Mouse (Mus musculus) gastrocnemius, postnatal 4 days (tissue): Measurements from ENCODE around the gene Gnaq. TPM values are rescaled to one million over a fixed set of nuclear protein-coding genes. Genes with fewer than 3 reads are reported as not detected.

ENCODE experiments used
- DNase-seq, 2 experiments: peaks; one replicate each; pipeline ENCODE4 v3.0.0; 2021 to 2022; ENCODE audit warnings: low spot score in 2 of 2, mixed read lengths in 2 of 2
- total RNA-seq, 2 experiments: library from RNA; stranded (reverse); gene quantifications; 2 replicates each; pipeline ENCODE4 v1.2.3; 2021

Gnaq gene
- total RNA-seq, 2 experiments from 2014 or later, result 37.2 to 40.2 TPM

DNA sequence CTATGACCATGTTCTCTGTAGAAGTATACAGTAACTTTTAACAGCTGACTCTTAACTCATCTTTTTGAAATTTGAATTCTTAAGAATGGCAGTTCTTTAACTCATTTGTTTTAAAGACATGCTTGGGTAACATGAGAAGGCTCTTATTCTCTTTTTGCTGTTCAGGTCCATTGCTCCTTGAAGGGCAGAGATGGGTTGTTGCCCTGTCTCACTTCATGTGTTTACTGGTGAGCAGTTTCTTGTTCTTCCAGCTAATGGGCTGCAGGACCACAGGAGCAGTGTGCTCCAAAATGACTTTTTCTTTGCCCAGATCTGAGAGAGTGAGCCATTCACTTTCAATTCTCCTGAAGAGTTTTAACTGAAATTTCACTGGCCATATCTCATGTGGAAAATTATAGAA lies 176.4 kb downstream of the Gnaq start:
- no peak for DNase-seq

DNA sequence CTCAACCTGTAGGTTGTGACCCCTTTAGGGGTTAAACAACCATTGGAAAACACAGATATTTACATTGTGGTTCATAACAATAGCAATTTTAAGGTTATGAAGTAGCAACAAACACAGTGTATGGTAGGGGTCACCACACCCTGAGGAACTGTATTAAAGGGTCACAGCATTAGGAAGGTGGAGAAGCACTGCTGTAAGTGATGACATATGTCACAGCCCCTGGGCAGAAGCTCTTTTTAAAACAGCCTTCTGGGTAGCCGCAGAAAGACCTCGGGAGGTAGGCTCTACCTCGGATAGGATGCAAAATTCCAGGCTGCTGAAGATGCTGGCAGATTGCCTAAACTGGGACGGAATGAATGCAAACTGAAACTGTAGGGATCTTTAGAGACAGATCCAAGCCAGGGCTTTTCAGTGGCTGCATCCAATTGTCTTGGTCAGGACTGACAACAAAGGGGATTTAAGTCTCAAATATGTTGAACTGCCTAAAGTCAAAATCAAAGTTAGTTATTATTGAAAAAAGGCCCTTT lies 181.7 kb downstream of the Gnaq start:
- peak in 1 of 2 experiments; percentile 24 for DNase-seq

DNA sequence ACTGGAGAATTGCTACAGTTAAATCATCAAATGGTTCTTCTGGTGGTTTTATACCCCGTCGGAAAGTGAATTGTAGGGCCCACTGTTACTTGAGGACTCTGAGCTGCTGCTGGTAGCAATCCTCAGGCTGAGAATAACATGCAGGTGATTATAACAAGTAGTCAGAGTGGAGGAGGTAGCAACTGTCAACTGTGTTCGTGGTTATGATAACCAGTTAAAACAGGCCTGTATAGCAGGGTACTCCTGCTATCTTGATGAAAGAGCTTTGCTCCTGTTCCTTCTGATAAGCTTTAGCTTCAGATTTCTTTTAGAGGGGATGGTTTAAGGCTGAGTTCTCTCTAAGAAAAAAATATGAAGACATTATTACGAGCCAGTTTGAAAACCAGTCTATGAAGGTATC lies 182.9 kb downstream of the Gnaq start:
- DNase-seq, result no peak

DNA sequence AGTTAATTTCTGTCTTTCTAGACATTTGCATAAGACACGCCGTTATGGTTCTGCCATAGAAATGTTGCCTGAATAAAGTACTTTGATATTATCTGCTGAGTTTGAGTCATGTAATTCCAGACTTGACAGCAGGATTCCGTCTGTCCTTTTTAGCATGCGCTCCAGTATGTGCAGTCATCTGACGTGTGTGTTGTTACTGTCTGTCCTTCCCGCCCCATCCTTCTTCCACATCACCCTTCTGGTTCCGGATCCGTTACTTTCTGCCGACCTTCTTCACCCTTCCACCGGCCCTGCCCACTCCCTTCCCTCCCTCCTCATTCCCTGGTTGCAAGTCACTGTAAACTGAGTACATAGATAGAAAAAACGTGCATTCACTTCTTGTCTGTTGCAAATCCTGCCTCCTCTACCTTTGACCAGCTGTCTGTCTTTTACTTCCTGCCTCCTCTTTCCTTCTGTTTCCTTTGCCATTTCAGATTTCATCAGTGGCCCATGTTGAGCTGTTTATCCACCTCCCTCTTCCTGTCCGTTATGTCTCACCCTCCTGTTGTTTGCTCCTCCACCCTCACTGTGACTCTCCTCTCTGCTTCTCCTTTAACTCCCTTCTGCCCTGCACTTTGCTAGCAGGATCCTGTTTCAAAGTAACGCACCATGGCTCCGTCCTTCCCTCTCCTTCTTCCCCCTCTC lies 185.6 kb downstream of the Gnaq start:
- no peak for DNase-seq

DNA sequence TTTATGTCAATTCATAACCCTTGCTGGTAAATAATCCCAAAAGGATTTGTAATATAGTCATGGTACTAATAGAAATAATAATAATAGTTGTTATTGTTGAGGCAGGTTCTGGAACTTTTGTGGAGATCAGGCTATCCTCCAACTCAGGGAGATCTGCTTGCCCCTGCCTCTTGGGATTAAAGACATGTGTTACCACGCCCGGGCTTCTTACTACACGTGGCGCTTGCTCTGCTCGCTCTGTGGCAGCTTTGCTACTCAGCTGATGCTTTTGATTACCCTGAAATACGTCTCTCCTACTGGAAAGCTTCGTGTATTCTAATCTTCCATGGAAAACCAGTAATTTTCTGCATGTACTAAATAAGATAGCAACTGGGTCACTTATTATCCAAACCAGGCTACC lies 187.4 kb downstream of the Gnaq start:
- DNase-seq, result no peak

DNA sequence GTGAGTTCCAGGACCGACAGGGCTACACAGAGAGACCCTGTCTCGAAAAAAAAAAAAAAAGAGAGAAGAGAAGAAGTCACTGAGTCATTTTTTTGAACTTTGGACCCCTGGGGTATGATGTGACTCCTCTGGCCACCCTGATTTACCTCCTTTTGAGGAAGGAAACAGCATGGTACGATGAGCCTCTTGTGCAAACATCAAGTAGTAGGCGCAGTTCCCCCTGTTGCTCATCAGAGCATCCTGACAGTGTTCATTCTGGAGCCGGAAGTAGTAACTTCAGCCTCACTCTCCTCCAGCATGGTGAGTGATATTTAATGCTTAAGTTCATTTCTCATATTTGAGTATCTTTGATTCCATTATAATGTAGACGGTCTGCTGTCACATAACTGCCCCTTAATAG lies 190.4 kb downstream of the Gnaq start:
- no peak for DNase-seq

DNA sequence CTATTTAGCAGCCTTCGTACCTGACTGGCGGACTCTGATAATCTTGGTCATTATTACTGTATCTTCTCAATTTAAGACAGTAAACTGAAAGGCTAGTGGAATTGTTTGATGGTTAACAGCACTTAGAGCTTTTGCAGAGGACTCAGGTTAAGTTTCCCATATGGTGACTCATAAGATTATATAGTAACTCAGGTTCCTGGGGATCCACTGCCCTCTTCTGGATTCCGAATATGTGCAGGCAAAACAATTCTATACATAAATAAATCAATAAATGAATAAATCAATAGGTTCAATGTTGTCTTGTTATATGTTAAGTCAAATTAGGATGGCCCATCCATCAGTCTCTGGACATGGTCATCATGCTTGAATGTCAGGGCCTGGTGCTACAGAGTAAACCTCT lies 191.6 kb downstream of the Gnaq start:
- DNase-seq, result no peak

DNA sequence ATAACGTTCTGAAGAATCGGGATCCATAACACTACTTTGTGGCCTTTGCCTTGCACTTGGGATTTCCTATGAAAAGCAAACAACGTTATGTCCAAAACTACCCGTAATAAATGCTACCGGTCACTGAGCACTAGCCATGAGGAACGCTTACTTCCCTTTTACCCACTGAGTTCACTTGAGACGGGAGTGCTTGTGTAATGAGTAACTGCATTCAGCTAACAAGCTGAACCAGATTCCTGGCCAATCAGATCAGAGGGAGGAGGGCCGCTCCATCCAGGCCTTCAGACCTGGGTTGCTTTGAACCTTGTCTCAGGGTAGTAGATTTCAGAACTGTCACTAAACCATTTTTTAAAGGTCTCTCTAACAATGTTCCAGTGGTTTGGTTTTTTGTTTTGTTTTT lies 193.3 kb downstream of the Gnaq start:
- no peak for DNase-seq

DNA sequence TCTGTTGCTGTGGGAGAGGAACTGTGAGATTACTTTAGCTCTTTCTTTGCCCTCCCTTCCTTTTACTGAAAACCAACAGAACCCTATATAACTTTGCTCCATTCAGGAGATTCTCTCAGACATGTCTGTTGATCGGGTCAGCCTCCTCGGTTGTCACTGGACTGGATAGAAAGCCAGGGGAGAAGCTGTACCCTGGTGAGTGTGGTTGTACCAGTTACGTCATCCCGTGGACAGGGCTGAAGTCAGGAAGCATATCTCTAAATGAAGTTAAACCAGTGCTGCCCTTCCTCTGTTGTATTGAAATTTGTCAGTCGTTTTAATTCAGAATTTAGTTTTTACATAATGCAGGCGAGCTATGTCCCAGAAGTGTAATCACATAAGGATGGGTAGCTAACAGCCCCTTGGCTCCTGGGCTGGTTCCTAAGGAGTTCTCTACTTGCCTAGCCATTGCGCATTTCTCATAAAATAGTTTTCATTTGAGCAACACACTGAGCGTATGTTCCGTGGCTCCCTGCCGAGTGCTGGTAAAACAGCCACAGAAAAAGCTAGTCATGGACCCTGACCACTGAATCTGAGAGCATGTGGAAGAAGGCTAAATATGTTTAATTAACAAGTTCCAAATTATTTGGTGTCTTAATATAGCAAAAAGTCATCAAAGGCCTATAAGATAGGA lies 194.9 kb downstream of the Gnaq start:
- DNase-seq, result no peak

DNA sequence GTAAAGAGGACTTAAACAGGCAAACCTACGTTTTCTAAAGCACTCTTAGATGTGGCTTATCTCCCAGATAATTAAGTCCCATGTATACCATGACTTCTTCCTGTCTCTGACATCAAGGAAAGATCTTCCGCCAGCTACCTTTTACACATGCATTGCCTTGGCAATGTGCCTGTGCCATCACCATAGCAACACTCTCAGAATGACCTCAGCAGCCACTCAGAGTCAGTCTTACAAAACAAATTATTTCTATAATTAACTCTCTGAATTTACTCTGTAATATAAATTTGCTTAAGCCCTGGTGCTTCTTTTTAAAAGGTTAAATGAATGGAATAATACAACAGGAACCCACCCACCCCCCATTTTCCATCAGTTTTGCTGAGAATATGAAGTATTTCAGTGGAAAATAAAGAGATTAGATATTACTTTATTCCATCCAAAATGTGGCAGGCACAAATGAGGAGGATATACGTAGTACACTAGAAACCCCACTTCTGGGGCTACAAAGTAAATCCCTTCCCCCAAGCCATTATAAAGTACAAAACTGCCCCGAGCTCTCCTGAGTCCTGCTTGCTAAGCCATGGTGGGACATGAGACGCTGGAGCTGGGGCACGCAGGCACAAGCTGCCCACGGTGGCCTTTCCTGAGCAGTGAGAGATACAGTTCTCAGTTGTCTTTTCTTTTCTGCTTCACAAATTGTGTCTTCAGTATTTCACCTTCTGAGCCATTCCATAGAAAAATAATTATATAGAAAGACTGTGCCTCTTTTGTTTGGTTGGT lies 195.6 kb downstream of the Gnaq start:
- DNase-seq, result no peak

DNA sequence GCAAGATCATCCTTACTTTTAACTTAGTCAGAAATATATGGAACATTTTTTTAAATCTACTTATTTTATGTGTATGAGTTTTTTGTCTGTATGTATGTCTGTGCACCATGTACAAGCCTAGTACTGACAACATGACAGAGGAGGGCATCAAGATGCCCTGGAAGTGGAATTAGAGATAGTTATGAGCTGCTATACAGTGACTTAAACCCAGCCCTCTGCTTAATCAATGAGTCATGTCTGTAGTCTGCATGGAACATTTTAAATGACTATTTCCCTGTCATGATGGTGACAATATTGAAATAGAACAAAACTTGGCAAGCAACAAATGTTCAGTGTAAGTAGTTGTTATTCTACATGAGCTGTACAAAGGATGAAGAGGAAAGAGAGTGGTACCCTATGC lies 196.4 kb downstream of the Gnaq start:
- no peak for DNase-seq

DNA sequence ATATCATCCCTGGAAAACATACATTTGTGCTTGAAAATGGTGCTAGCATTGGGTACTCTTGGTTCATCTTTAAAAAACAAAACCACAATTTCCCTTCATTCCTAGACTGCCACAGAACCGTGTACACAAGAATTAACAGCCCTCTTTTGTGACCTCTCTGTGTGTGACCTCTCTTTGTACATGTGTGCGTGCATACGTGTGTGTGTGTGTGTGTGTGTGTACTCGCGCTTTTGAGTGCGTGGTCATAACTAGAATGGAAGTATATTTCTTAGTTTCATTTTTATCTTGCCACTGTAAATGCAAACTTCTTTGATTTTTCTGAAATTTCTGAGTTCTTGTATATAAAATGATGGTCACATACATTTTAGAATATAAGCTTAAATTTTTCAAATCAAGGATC lies 197.0 kb downstream of the Gnaq start:
- no peak for DNase-seq

DNA sequence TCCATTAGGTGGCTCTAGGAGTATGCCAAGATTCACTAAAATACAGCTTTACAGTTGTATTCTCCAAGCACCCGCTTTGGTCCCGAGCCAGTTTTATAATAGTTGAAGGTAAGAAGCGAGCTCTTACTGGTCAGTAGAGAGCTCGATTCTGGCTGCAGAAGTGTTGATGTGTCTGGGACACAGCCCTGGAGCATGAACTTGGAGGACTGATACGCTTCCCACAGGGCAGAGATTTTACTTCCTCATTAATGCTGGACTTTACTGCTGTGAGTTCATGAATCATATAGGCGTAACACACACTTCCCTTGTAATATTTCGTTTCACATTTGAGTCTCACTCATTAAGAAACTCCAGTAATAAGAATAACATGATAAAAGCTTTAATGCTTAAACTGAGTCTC lies 197.5 kb downstream of the Gnaq start:
- no peak for DNase-seq

DNA sequence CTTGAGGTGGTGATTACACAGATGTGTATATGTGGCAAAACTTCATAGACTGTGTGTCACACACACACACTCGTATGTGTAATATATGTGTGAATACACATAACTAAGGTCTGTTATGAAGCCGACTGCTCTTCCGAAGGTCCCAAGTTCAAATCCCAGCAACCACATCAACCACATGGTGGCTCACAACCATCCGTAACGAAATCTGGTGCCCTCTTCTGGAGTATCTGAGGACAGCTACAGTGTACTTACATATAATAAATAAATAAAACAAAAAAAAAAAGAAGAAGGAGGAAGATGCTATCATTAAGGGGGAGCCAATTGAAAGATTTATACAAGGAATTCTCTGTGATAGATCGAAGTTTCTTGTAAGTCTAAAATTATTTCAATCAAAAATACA lies 198.4 kb downstream of the Gnaq start:
- DNase-seq, result no peak

DNA sequence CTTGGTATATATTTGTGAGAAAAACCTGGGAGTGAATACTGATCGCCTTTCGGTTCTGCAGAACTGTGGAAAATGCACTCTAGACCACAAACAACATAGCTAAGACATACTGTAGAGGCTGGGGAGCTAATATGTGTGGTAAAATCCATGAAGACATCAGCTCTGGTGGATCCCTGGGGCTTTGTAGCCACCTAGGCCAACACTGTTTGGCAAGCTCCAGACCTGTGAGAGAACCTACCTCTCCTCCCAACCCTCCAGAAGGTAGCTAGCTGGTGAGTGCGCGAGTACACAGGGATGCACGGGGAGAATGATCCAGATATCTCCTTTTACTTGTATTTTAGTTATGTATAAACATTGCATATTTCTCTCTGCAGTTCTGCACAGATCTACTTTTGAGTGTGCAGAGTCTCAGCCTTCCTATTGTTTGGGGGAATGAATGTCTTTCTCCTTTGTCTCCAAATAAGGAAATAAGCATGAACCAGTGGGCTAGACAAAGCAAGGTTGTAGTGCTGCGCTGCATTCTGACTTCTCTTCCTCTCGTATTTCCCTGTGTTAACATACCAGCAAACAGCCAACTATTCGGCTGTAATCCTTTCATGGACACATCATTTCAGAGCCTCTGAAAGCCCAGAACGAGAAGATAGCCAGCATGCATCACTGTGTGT lies 205.4 kb downstream of the Gnaq start:
- DNase-seq, result no peak

DNA sequence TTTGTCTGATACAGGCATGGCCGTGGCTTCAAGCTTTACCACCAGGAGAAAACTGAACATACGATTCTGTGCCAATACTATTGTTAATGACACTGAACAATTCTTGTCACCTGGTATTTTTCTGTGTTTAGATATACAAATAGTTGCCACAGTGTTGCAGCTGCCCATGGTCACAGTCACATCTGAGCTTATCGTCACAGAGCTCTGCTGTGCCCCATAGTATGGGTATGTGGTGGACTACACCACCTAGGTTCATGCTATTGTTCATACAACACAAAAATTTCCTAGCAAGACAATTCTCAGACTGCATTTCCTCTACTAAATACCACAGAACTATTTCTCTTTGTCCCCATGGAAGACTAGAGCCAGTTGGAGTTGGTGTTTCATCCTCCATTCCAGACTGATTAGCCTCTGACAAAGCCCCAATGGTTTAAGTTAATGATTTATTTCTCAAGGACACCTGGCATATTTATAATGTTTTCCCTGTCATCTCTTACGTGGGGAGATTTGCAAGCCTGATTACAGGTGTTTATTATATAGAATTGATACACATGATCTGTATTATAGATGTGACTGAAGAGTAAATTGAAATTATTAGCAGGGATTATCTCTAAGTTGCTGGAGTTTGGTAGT lies 207.4 kb downstream of the Gnaq start:
- DNase-seq, result no peak

DNA sequence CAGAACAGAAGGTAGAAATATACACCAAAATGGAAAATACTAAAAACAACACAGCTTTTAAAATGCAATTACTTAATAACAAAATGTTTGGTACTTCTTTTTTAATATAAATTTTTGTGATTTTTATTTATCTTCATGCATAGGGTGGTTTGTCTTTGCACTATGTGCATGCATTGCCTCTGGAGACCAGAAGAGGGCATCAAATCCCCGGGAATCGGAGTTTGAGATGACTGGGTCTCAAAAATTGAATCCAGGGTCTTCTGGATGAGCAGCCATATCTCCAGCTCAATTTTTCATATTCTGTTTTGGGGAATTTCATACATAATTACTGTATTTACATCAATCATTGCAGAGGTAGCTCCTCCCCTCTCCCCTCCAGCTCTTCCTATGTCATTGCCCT lies 210.1 kb downstream of the Gnaq start:
- DNase-seq, result no peak

DNA sequence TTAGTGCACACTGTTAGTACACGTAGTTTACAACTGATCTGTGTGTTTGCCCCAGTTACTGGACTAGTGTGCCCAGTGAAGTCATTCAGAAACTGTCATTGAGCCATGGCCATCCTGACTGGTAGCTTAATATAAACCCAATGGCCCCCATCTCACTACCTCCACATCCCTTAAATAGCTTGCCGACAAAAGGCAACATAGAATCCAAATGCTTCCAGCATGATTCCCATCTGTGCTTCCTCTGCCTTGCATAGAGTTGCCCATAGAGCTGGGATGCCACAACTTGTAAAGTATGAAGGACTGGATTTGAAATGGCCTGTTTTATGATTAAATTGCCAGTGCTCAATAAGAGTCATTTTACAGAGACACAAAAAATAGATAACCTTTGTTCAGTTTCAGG lies 212.9 kb downstream of the Gnaq start:
- no peak for DNase-seq

DNA sequence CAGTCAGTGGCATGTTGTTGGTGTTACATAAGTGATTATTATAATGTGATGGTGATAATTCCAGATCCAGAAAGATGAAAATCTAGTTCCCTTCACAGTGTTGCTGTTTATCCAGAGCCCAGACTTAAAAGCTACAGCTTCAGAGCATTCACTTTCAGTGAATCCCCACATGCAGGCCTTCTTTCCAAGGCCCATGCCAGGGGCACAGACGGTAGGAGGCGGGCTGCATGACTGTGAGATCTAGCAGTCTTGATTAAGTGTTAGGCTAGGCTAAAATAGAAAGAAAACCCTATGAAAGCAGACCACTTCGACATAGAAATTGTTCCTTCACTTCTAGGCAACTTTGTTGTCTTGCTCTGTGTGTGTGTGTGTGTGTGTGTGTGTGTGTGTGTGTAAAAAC lies 214.4 kb downstream of the Gnaq start:
- no peak for DNase-seq

DNA sequence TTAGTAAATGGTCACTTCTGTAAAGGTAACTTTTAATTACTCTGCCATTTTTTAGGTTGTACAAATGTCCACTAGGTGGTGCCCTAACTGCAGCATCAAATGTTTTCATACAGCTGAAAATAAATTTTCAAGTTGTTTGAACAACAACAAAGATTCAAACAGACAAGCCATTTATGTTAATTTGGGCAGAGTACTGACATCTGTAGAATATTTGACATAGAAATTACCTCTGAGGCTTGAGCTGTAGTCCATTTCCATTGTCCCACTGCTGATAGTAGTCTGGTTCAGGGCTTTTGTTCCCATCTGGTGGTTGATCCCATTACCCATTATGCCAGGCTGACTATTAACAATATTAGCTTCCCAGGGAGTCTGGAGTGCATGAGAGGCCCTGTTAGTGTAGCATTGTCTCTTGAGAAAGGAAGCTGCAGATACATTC lies 221.1 kb downstream of the Gnaq start:
- no peak for DNase-seq

DNA sequence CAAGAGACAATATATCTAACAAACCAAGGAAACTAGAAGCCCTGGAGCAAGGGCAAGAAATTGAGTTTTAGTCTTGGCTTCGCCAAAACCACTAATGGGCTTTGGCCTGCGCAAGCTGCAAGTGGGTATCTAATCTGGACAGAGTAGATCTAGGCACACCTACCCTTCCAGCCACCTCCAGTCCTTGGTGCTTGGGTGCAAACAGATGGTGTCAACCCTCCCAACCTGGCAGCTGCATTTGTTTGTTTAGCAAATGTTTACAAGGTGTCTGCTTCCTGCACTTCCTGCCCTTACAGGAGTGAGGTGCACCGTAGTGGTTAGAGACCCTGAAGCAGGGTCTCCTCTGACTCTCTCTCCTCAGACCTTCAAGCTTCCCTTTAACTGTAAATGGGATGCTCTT lies 225.5 kb downstream of the Gnaq start:
- DNase-seq, result no peak
